Mouse (Mus musculus) hindbrain, embryonic 10.5 days (tissue): ENCODE measurements at regions not wholly inside any gene's neighbourhood (a gene's known extent, or its start where the extent isn't known, plus 50 kb on each side); places are given as distances from the start of the nearest gene placed in this dataset.
"Not testable (repeated sequence)": the region's sequence is repeated elsewhere in the genome, so short reads cannot be mapped to it uniquely, and the experiment has no call there.

ENCODE experiments used
- DNase-seq: peaks from one replicate; pipeline ENCODE4 v3.0.0-alpha.2; 2017; ENCODE audit warnings: low spot score
- H3K27ac ChIP-seq: fragments of 300-500 bp; sonication (generic); 2 replicates; pipeline ENCODE4 v1.5.1; 2016; ENCODE audit warnings: mild to moderate bottlenecking, moderate library complexity
- H3K27me3 ChIP-seq: fragments of 300-500 bp; sonication (generic); 2 replicates; pipeline ENCODE4 v1.6.1; 2016; ENCODE audit warnings: mild to moderate bottlenecking; ENCODE audit not compliant: poor library complexity, insufficient read depth, severe bottlenecking
- H3K36me3 ChIP-seq: fragments of 300-500 bp; sonication (generic); 2 replicates; pipeline ENCODE4 v1.6.1; 2016; ENCODE audit warnings: mild to moderate bottlenecking, moderate library complexity
- H3K4me1 ChIP-seq: fragments of 300-500 bp; sonication (generic); replicated peaks from 2 replicates; pipeline ENCODE4 v1.6.1; 2016; ENCODE audit warnings: mild to moderate bottlenecking
- H3K4me3 ChIP-seq: fragments of 300-500 bp; sonication (generic); 2 replicates; pipeline ENCODE4 v1.5.1; 2016; ENCODE audit warnings: mild to moderate bottlenecking, moderate library complexity
- H3K9me3 ChIP-seq: fragments of 300-500 bp; sonication (generic); 2 replicates; pipeline ENCODE4 v1.6.1; 2016; ENCODE audit warnings: mild to moderate bottlenecking, moderate library complexity
- WGBS: fragments of 180-500 bp; shearing (Covaris S2); methylation state at CpG from one replicate; pipeline ENCODE4 v1.1.7; 2016; 5-methylcytosine and 5-hydroxymethylcytosine counted together

DNA sequence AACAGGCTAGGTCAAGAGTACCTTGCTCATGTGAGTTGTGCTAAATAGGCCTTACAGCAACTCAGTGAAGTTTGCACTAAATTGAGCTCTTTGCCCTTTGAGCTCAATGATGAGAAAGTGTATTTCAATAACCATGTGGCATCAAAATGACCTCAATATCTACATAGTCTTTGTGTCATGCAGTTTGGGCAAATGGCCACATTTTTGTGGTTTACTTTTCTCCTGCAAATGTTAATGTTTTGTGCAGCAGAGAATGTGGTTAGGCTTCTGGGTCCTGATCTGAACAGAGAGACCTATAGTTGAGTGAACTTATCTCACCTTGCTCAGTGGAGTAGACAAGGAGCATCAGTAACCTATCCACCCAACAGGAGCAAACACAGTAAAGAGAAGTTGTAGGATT, 441.6 kb downstream of the Inhba start:
- no peaks in the 10 kb centered on the region for H3K4me1 ChIP-seq

DNA sequence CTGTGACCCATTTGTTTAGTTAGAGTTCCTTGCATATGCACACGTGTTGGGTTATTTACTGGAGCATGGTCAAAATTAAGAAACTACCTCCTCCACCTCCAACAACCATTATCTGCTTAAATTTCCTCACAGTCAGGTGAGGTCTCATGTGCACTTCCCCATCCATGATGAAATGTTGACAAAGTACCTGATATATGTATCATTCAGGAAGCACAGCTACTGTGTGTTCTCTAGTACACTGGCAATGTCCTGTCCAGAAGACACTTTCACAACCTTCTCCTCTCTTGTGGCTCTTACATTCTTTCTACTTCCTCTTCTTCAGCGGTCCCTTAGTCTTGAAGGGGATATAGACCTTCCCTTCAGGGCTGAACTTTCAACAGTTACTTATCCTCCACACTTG, 448.1 kb downstream of the Inhba start:
- Histone ChIP-seq H3K27me3 (no peaks in the 10 kb centered on the region), H3K9me3 (no peaks in the 10 kb centered on the region), H3K4me3 (no peak overlapping the region), H3K27ac (no peak overlapping the region), H3K4me1 (no peaks in the 10 kb centered on the region), H3K36me3 (no peaks in the 10 kb centered on the region)
- 80% methylated on average over 2 of the region's 2 CpGs for WGBS
- DNase-seq = no peak

More for the DNA sequence above, 441.6 kb downstream of the Inhba start:
- Histone ChIP-seq H3K36me3 (no peaks in the 10 kb centered on the region), H3K27me3 (no peaks in the 10 kb centered on the region), H3K9me3 (no peaks in the 10 kb centered on the region), H3K4me3 (no peak overlapping the region), H3K27ac (no peak overlapping the region)
- no peak for DNase-seq

GRCm38 (mm10) chr13:16461681-16462080, 450.0 kb downstream of the Inhba start:
- no peak overlapping the region for H3K4me3 ChIP-seq
- no peaks in the 10 kb centered on the region for H3K4me1 ChIP-seq
- no peaks in the 10 kb centered on the region for H3K9me3 ChIP-seq
- H3K27ac ChIP-seq = no peak overlapping the region
- H3K27me3 ChIP-seq = no peaks in the 10 kb centered on the region
- DNase-seq = no peak
- H3K36me3 ChIP-seq = no peaks in the 10 kb centered on the region
- 89% methylated on average over 2 of the region's 2 CpGs for WGBS

DNA sequence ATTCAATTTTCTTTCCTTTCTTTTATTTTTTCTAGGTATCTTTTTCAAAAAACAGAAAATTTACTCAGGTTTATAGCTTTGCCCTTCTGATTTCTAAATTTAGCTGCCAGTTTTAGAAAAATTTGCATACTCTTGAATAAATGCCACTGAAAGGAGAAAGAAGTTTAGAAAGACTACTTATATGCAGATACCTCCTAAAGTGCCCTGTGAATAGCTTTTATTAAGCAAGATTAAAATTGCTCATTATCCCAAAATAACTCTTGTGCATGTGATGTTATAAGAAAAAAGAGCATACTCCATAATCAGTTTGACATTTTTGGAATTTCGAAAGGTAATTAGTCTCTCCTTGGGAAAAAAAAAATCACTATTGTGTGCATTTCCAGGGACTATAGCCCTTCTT, 453.2 kb downstream of the Inhba start:
- Histone ChIP-seq H3K4me1 (no peaks in the 10 kb centered on the region), H3K4me3 (no peak overlapping the region), H3K27me3 (no peaks in the 10 kb centered on the region), H3K27ac (no peak overlapping the region), H3K36me3 (no peaks in the 10 kb centered on the region), H3K9me3 (no peaks in the 10 kb centered on the region)
- 90% methylated on average over 1 of the region's 1 CpGs for WGBS
- no peak for DNase-seq

- Histone ChIP-seq H3K36me3 (no peaks in the 10 kb centered on the region), H3K27ac (no peak overlapping the region), H3K9me3 (no peaks in the 10 kb centered on the region), H3K4me3 (no peak overlapping the region), H3K4me1 (no peaks in the 10 kb centered on the region), H3K27me3 (no peaks in the 10 kb centered on the region)
- 85% methylated on average over 1 of the region's 1 CpGs for WGBS
- no peak for DNase-seq
These were observed 453.7 kb downstream of the Inhba start for GRCm38 (mm10) chr13:16465317-16465716.

GRCm38 (mm10) chr13:16465812-16466211, 454.2 kb downstream of the Inhba start:
- H3K4me3 ChIP-seq = no peak overlapping the region
- H3K27me3 ChIP-seq = no peaks in the 10 kb centered on the region
- H3K9me3 ChIP-seq = no peaks in the 10 kb centered on the region
- WGBS = 93% methylated on average over 1 of the region's 1 CpGs
- no peaks in the 10 kb centered on the region for H3K4me1 ChIP-seq
- H3K36me3 ChIP-seq = no peaks in the 10 kb centered on the region
- DNase-seq = no peak
- H3K27ac ChIP-seq = no peak overlapping the region

- WGBS = 82% methylated on average over 1 of the region's 1 CpGs
- DNase-seq = no peak
- Histone ChIP-seq H3K4me3 (no peak overlapping the region), H3K36me3 (no peaks in the 10 kb centered on the region), H3K27ac (no peak overlapping the region), H3K4me1 (no peaks in the 10 kb centered on the region), H3K27me3 (no peaks in the 10 kb centered on the region), H3K9me3 (no peaks in the 10 kb centered on the region)
These were observed 464.9 kb downstream of the Inhba start for GRCm38 (mm10) chr13:16476515-16476914.

DNA sequence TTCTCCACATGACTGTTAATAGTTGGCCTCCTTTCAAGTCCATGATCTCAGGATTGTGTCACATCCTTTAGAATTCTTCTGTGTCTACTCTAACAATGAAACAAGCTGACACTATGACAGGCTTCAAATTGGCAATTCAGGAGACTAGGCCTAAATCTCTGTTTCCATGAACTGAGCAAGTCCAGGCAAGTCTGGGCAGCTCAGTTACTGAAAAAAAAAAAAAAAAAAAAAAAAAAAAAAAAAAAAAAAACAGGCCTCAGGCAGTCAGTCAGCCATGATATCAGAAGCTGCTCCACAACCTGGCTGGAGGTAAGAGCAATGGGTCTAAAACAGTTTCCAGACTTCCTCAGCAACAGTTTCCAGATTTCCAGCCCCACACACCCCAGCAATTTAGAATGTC, 475.6 kb downstream of the Inhba start:
- no peak overlapping the region for H3K4me3 ChIP-seq

DNA sequence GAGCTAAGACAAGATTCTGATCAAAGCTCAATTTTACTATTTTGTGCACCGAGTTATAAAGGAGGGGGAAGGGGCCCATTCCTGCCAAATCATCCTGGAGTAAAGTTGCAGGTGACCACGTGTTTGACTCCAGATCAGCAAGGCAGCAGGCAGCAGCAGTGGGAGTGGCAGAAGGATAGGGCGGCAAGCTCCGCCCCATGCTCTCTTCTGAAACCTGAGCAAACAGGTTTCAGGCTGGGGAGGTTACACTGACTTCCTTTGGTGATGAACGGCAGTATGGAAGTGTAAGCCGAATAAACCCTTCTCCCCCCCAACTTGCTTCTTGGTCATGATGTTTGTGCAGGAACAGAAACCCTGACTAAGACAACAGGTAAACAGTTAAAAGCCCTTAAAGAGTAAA, 479.0 kb downstream of the Inhba start:
- H3K9me3 ChIP-seq, H3K27ac ChIP-seq, H3K4me1 ChIP-seq, H3K27me3 ChIP-seq, H3K36me3 ChIP-seq, DNase-seq, H3K4me3 ChIP-seq: not testable (repeated sequence)
- 53% methylated on average over 6 of the region's 6 CpGs for WGBS

More for the DNA sequence above, 475.6 kb downstream of the Inhba start:
- DNase-seq = no peak
- Histone ChIP-seq H3K4me1 (no peaks in the 10 kb centered on the region), H3K27ac (no peak overlapping the region), H3K9me3 (no peaks in the 10 kb centered on the region), H3K36me3 (no peaks in the 10 kb centered on the region), H3K27me3 (no peaks in the 10 kb centered on the region)

DNA sequence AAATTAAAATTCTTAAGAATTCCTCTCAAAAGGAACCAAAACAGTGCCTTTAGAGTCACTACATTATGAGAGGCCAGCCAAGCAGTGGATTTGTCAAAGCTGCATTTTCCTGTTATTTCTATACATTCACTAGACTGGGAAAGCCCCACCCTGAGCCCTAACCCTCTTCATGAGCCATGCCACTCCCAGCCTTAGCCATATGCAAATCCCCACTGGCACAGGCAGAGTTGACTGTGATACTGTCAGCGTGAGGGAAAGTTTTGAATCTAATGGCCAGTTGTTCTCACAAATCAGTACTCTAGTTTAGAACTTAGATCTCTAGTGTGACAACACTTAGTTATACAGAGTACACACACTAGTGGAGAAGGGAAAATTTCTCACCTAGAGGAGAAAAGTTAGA, 486.4 kb downstream of the Inhba start:
- Histone ChIP-seq H3K4me3 (no peak overlapping the region), H3K36me3 (no peaks in the 10 kb centered on the region), H3K27me3 (no peaks in the 10 kb centered on the region), H3K27ac (no peak overlapping the region), H3K4me1 (no peaks in the 10 kb centered on the region), H3K9me3 (peaks cover 3% of the 10 kb centered on the region; the same call in 1 of the 2 replicates)
- no peak for DNase-seq
- 67% methylated on average over 1 of the region's 1 CpGs for WGBS

DNA sequence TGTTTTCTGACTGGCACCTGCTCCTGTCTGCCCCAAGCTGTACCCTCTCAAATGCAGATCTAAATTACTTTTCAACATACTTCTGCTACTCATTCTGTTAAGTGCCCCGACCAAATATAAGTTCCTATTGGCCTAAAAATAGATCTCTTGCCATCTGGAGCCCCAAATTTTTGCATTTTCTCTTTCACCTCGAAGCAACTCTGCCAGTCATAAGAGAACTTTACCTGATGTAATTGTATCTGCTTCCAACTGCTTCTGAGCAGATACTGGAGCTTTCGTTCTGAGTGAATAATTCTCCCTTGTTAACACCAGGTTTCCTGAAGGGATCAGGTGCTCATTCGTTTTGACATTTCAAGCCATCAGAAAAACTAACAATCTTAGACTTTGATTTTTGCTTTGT, 501.2 kb downstream of the Inhba start:
- Histone ChIP-seq H3K27me3 (no peaks in the 10 kb centered on the region), H3K36me3 (no peaks in the 10 kb centered on the region), H3K4me1 (no peaks in the 10 kb centered on the region), H3K4me3 (no peak overlapping the region), H3K27ac (no peak overlapping the region), H3K9me3 (no peaks in the 10 kb centered on the region)
- DNase-seq = no peak
- 80% methylated on average over 4 of the region's 4 CpGs for WGBS

- DNase-seq = no peak
- Histone ChIP-seq H3K36me3 (no peaks in the 10 kb centered on the region), H3K27me3 (no peaks in the 10 kb centered on the region), H3K4me3 (no peak overlapping the region), H3K9me3 (no peaks in the 10 kb centered on the region), H3K4me1 (no peaks in the 10 kb centered on the region), H3K27ac (no peak overlapping the region)
These were observed 503.5 kb downstream of the Inhba start for GRCm38 (mm10) chr13:16515195-16515594.

DNA sequence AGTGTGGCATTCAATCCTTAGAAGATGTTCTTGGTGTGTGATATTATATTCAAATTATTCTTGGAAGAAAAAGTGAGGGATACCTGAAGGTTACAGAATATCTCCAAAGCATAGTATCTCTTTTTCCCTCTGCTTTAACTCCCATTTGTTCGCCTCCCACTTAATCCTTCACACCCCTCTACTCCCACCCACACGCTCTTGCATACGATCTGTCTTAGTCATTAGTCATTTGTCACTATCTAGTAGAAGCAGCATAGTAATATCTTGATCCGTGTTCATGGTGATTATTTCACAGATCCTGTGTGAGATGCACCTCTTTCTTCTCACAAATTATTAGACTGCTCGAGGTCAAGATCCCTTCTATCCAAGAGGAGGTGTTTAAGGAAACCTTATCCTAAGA, 517.4 kb downstream of the Inhba start:
- Histone ChIP-seq H3K4me3 (no peak overlapping the region), H3K9me3 (no peaks in the 10 kb centered on the region), H3K36me3 (no peaks in the 10 kb centered on the region), H3K27me3 (no peaks in the 10 kb centered on the region), H3K4me1 (no peaks in the 10 kb centered on the region), H3K27ac (no peak overlapping the region)
- WGBS = 74% methylated on average over 5 of the region's 5 CpGs
- DNase-seq = no peak

DNA sequence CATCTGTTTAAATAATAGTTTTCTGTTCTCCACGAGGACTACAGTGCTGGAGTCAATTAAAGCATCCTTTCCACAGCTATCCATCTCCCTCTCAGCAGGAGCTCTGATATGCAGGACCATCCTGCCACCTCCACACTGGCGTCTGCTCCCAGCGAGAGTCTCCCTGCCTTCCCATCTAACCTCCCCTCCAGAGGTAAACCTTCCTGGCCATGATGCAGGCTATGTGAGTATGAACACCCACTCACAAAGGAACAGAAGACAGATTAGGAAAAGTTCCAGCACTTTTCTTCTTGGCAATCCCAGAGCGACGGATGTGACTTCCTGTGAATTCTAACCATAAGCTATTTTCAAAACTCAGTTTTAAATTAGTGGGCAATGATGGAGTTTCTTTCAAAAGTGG, 532.1 kb downstream of the Inhba start:
- Histone ChIP-seq H3K27me3 (no peaks in the 10 kb centered on the region), H3K27ac (no peak overlapping the region), H3K36me3 (no peaks in the 10 kb centered on the region), H3K4me3 (no peak overlapping the region), H3K9me3 (0 out of 2 replicates have a peak, but pooled peaks cover 3% of the 10 kb centered on the region), H3K4me1 (no peaks in the 10 kb centered on the region)
- no peak for DNase-seq
- WGBS = 73% methylated on average over 5 of the region's 5 CpGs
